Mouse (Mus musculus): ENCODE measurements around the gene Bcl11a.

- TF ChIP-seq CHD2 (IDR thresholded peaks at IDR 0.05; ENCODE audit: low read depth, low read length), result no peak
- no peak for TF ChIP-seq MAFK (IDR thresholded peaks at IDR 0.05; ENCODE audit: insufficient read depth, low read depth, low read length)
- no peak for TF ChIP-seq ZNF384 (IDR thresholded peaks at IDR 0.05; ENCODE audit: low read depth, low read length)
- no peak for TF ChIP-seq ZC3H11A (IDR thresholded peaks at IDR 0.05; ENCODE audit: borderline replicate concordance, low read depth, low read length)
Measured at GRCm38 (mm10) chr11:24136084-24136785, 58.4 kb downstream of the Bcl11a start.

Measured in ES-E14 (cell line).